Mouse (Mus musculus) lung, adult 2 months (tissue): ENCODE results near the gene Gss.

Source experiments
- CTCF ChIP-seq: fragments of 200-500 bp; IDR thresholded peaks from 2 replicates; pipeline ENCODE4 v1.5.1; 2011; ENCODE audit warnings: mild to moderate bottlenecking, low read length, control low read depth; ENCODE audit not compliant: insufficient read depth
- POLR2A ChIP-seq: fragments of 200-500 bp; IDR thresholded peaks from 2 replicates; pipeline ENCODE4 v1.6.1; 2011; ENCODE audit warnings: low read depth, mild to moderate bottlenecking, control low read depth, low read length, borderline replicate concordance; ENCODE audit errors: extremely low read depth

DNA sequence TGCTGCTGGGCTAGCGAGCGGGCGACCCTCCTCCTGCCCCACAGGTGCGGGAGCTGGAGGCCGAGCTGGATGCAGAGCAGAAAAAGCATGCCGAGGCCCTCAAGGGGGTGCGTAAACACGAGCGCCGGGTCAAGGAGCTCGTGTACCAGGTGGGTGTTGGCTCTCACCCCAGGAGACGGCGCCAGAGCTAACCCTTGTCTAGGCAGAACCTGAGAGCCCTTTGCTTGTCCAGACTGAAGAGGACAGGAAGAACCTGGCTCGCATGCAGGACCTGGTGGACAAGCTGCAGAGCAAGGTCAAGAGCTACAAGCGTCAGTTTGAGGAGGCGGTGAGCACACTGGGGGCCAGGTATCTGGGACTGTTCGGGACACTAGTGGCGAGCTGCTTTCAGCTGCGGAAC lies 40.5 kb upstream of the Gss start:
- TF ChIP-seq CTCF, result no peak
- no peak for TF ChIP-seq POLR2A
